Mouse (Mus musculus): ENCODE measurements around the gene Mgst3.
"Not testable (repeated sequence)": the region's sequence is repeated elsewhere in the genome, so short reads cannot be mapped to it uniquely, and the experiment has no call there.

The Mgst3 gene

GRCm38 (mm10) chr1:167360268-167360667, 33.4 kb downstream of the Mgst3 start:
- in situ Hi-C loops (cut with MboI): no loop called here

DNA sequence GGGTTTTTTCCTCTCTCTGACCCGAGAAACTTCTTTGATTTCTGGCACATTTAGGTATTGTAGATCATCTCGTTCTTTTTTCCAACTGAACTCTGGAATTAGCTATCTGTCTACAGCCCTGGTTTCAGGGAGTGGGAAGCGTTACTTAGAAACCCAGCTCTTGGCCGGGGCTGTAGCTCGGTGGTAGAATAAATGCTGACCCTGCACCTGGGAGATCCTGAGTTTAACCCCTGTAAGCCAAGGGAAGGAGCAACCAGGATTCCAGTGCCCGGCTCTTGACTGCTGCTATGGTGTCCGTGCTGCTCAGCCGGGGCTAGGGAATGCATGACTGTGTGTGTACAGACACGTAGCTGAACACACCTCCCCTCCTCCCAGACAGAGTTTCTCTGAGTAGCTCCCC, 34.9 kb downstream of the Mgst3 start:
- in situ Hi-C loops (cut with MboI): no loop called here

GRCm38 (mm10) chr1:167357387-167357786, 36.3 kb downstream of the Mgst3 start:
- in situ Hi-C loops (cut with MboI): no loop called here

DNA sequence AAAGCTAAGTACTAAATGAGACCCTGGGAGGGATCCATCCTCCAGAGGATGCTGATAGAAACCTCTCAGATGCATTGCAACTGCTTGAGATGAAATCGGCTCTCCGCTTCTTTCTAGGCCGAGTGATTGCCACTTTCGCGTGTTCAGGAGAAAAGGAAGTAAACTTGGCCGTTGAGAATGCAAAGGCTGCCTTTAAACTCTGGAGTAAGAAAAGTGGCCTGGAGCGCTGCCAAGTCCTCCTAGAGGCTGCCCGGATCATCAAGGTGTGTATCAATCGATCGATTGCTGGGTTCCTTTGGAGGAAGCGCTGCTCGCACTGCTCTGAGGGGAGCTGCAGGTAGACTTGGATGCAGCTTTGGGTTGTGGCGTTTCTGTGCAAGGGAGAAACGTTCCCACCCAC, 41.2 kb downstream of the Mgst3 start:
- in situ Hi-C loops (cut with MboI): no loop called here

DNA sequence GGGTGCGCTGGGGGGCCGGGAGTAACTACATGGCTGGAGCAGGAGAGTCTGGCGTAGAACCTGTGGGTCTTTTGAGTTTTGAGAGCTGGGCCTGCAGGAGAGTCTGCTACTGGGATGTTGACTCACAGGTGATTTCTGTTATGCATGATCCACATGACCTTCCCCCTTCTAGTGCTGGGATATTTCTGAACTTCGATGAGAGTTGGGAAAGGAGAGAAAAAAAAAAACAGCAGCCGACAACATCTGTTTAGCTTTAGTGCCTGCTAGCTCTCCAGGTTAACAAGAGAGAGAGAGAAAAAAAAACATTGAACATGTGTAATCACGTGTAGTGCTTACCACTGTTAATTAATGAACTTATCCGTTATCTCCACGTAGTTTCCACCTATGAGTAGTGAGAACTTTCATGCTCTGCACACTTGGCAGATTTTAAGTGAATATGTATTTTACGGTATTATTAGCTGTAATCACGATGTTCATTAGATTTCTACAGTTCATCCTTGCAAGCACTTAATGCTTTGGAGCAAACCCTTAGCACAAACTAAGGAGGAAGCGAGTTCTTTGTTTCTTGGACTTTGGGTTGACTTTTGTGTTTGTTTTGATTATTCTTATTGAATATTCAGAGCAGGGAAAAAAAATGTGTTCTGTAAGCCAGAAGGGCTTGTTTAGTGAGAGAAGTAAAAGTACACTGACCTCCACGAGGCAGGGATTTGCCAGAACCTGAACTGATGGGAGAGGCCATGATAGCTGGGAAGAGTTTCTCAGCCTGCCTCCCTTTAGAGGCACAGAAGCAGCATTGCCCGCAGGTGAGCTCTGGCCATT, 42.8 kb downstream of the Mgst3 start:
- in situ Hi-C loops (cut with MboI): no loop called here

GRCm38 (mm10) chr1:167349815-167350596, 43.6 kb downstream of the Mgst3 start, which contains the start of gene Aldh9a1:
Aldh9a1 (plus strand) TSS chr1:167349991.
- in situ Hi-C loops (cut with MboI): no loop called here

DNA sequence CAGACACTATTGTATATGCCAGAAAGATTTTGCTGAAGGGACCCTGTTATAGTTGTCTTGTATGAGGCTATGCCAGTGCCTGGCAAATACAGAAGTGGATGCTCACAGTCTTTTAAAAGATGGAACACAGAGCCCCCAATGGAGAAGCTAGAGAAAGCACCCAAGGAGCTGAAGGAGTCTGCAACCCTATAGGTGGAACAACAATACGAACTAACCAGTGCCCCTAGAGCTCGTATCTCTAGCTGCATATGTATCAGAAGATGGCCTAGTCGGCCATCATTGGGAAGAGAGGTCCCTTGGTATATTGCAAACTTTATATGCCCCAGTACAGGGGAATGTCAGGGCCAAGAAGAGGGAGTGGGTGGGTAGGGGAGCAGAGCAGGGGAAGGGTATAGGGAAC, 44.4 kb downstream of the Mgst3 start:
- in situ Hi-C loops (cut with MboI): not testable (repeated sequence)

DNA sequence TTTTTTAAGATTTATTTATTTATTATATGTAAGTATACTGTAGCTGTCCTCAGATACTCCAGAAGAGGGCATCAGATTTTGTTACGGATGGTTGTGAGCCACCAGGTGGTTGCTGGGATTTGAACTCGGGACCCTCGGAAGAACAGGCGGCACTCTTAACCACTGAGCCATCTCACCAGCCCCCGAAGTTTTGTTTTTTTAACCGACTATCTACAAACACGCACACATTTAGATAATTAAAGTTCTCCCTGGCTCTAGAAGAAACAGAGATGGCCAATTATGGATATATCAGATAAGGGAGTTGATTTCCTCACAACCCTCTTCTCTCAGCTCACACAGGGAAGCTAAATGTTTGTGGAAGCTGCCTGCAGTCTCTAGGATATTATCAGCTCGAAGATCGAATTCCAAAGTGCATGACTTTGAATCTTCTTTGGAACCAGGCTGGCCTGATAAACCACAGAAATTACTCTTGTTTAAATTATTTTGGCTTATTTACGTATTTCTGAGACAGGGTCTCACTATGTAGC, 47.6 kb downstream of the Mgst3 start:
- in situ Hi-C loops (cut with MboI): not testable (repeated sequence)

DNA sequence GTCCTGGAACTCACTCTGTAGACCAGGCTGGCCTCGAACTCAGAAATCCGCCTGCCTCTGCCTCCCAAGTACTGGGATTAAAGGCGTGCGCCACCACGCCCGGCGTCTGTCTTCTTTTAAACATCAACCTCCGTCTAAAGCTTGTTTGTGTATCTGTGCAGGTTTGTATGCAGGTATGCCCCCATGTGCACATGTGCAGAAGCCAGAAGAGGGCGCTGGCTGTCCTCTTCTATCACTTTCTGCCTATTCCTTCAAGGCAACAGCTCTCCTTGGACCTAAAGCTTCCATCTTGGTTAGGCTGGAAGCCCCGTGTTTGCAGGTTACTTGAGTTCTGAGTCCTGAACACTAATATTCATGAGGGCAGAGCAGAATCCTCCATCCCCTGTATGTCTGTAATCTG, 50.8 kb downstream of the Mgst3 start:
- in situ Hi-C loops (cut with MboI): no loop called here

DNA sequence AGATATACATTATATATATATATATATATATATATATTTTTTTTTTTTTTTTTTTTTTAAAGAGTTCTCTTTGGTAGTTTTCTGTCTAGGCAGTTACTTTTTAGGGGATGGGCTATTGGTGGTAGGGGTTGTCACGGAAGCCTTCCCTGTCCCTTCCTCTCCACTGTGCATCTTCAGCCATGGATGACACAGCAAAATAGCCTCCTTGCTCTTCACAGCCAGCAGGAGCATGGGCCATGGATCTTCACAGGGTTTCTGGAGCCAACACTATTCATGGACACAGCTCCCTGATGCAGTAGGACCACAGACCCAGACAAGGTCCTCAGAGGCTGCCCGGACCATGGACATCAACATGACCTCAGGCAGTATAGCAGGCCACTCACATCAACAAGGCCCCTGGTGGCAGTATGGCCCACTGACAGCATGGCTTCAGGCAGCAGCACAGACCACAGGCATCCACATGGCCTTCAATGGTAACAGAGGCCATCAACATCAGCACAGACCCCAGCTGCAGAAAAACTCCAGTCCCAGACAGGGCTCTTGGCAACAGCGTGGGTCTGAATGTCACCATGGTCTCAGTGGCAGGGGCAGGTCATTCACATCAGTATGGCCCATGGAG, 52.6 kb downstream of the Mgst3 start:
- in situ Hi-C loops (cut with MboI): no loop called here

DNA sequence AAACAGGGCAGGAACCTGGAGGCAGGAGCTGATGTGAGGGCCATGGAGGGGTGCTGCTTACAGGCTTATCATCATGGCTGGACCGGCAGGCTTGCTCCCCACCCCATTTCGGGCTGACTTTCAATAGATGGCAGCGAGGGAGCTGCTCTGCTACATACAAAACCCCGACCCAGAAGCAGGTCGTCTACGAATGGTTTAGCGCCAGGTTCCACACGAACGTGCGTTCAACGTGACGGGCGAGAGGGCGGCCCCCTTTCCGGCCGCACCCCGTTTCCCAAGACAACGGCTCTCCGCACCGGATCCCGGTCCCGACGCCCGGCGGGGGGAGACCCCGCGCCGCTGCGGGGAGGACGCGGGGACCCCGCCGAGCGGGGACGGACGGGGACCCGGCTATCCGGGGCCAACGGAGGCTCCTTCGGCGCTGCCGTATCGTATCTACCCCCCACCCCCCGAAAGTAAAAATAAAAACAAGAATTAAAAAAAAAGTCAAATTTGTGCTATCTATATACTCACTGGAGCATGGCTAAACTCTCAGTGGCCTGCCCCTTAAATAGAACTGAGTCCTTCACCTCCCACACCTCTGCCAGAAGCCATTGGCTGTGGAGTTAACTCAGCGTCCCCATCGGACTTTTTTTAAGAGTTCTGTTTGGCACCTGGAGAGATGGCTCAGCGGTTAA, 53.4 kb downstream of the Mgst3 start:
- in situ Hi-C loops (cut with MboI): no loop called here

DNA sequence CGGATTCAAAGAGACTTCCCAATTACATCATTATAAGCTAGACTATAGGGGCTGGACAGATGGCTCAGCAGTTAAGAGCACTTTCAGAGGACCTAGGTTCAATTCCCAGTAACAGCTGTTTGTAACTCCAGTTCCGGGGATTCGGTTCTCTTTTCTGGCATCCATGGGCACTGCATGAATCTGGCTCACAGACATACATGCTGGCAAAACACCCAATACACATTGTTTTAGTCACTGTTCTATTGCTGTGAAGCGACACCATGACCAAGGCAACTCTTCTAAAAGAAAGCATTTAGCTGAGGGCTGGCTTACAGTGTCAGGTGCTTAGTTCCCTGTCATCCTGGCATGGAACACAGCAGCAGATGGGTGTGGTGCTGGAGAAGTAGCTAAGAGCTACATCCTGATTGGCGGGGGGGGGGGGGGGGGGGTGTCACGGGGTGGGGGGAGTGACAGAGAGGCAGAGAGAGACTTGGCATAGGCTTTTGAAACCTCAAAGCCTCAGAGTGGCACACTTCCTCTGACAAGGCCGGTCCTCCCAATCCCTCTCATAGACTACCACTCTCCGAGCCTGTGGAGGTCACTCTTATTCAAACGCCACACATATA, 54.4 kb downstream of the Mgst3 start:
- in situ Hi-C loops (cut with MboI): no loop called here

DNA sequence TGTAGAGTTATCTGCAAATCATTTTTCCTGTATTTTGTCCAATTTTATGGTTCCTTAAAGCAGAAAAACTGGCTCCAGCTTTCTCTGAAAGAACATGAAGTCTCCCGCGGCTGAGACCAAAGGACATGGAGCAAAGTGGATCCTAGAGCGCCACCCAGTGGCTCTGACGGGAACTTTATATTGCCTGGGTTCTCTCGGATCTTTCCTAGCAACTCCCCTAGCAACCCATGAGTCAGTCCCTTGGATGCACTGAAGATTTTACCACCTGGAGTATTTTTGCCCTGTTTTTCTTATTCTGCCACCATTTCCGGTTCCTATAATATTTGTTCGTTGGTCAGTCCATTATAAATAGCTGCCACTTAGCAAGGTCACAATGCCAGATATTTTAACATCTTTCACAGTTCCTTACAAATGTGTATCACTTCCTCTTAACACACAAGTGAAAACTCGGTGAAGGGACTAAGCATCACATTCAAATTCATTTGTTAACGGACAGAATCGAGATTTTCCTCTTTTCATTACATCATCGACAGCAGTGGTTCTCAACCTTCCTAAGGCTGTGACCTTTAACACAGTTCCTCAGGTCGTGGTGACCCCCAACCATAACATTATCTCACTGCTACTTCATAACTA, 56.1 kb downstream of the Mgst3 start:
- in situ Hi-C loops (cut with MboI): no loop called here

GRCm38 (mm10) chr1:167336398-167336797, 57.2 kb downstream of the Mgst3 start:
- in situ Hi-C loops (cut with MboI): no loop called here

- in situ Hi-C loops (cut with MboI): no loop called here
These were observed 62.5 kb downstream of the Mgst3 start for GRCm38 (mm10) chr1:167331106-167331505.

- in situ Hi-C loops (cut with MboI): no loop called here
These were observed 64.9 kb downstream of the Mgst3 start for GRCm38 (mm10) chr1:167328776-167329175.

Measured in mature B cell (primary cell).